Mouse (Mus musculus): ENCODE data around the gene Slc35g3. TPM values are rescaled to one million over a fixed set of nuclear protein-coding genes. Genes with fewer than 3 reads are reported as not detected.
"Not testable (repeated sequence)": the region's sequence is repeated elsewhere in the genome, so short reads cannot be mapped to it uniquely, and the experiment has no call there.

Gene Slc35g3
- polyA plus RNA-seq, 1 experiment = 1.4 TPM

- Histone ChIP-seq H3K4me3 (replicated peaks; ENCODE audit: extremely low read depth, low read depth, low read length) (peak overlapping the region; percentile 81), H3K4me1 (ENCODE audit: control insufficient read depth, insufficient read depth, low read length) (peaks cover 9% of the 10 kb centered on the region)
- WGBS = under 1% methylated on average over 37 of the region's 37 CpGs
- TF ChIP-seq CTCF (IDR thresholded peaks at IDR 0.05; ENCODE audit: insufficient read depth, low read length) (no peak), POLR2A (IDR thresholded peaks at IDR 0.05; ENCODE audit: borderline replicate concordance, extremely low read depth, low read depth, low read length) (peak; percentile 87; the same call in 1 of the 2 replicates)
- peak; percentile 87 for DNase-seq
These were observed 2.6 kb downstream of the Slc35g3 start for GRCm38 (mm10) chr11:69758971-69759721.

DNA sequence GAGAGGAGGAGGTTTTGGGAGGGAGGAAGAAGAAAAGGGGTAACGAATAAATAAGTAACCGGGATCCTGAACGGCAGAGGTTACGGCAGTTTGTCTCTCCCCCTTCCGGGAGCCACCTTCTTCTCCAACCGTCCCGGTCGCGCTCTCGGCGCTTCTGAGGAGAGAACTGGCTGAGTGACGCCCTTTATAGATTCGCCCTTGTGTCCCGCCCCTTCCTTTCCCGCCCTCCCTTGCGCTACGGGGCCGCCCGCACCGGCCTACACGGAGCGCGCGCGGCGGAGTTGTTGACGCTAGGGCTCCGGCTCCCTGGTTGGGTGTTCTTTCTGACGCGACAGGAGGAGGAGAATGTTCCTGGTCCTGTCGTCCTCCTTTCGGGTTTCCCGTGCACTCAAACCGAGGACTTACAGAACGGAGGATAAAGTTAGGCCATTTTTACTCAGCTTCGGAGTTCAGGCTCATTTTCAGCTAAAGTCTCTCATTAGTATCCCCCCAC lies 3.2 kb downstream of the Slc35g3 start, which contains the start of gene Polr2a:
Polr2a (minus strand) TSS at position 160 of the 493 bp plus-strand sequence.
- WGBS = under 1% methylated on average over 36 of the region's 36 CpGs
- TF ChIP-seq CTCF (IDR thresholded peaks at IDR 0.05; ENCODE audit: insufficient read depth, low read length) (no peak), POLR2A (IDR thresholded peaks at IDR 0.05; ENCODE audit: borderline replicate concordance, extremely low read depth, low read depth, low read length) (peak; percentile 100)
- DNase-seq = peak; percentile 96

DNA sequence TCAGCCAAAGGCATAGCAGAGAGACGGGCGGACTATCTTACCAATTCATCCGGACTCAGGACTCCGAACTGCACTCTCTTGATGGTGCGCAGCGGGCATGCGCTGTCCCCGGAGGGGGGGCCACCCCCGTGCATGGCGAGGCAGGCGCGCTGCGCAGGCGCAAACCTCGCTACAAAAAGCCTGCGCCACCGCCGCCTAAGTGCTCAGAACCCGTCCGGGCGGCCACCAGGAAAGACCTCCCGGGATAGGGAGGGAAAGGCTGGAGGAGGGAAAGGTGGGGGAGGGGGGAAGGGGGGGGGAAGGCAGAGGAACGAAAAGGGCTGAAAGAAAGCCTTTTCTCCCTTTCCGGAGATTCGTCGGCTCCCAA lies 3.7 kb downstream of the Slc35g3 start:
- DNase-seq = peak; percentile 97
- H3K4me1 ChIP-seq (ENCODE audit: control insufficient read depth, insufficient read depth, low read length) = peaks cover 9% of the 10 kb centered on the region
- peak overlapping the region; percentile 74 for H3K4me3 ChIP-seq (replicated peaks; ENCODE audit: extremely low read depth, low read depth, low read length)
- no peak for TF ChIP-seq CTCF (IDR thresholded peaks at IDR 0.05; ENCODE audit: insufficient read depth, low read length)
- no peak for TF ChIP-seq POLR2A (IDR thresholded peaks at IDR 0.05; ENCODE audit: borderline replicate concordance, extremely low read depth, low read depth, low read length)
- 0% methylated on average over 26 of the region's 26 CpGs for WGBS

More for the DNA sequence above, 3.2 kb downstream of the Slc35g3 start, which contains the start of gene Polr2a:
- H3K4me1 ChIP-seq (ENCODE audit: control insufficient read depth, insufficient read depth, low read length) = peaks cover 9% of the 10 kb centered on the region
- peak within 1 kb of the TSS; percentile 81 for H3K4me3 ChIP-seq (replicated peaks; ENCODE audit: extremely low read depth, low read depth, low read length)

DNA sequence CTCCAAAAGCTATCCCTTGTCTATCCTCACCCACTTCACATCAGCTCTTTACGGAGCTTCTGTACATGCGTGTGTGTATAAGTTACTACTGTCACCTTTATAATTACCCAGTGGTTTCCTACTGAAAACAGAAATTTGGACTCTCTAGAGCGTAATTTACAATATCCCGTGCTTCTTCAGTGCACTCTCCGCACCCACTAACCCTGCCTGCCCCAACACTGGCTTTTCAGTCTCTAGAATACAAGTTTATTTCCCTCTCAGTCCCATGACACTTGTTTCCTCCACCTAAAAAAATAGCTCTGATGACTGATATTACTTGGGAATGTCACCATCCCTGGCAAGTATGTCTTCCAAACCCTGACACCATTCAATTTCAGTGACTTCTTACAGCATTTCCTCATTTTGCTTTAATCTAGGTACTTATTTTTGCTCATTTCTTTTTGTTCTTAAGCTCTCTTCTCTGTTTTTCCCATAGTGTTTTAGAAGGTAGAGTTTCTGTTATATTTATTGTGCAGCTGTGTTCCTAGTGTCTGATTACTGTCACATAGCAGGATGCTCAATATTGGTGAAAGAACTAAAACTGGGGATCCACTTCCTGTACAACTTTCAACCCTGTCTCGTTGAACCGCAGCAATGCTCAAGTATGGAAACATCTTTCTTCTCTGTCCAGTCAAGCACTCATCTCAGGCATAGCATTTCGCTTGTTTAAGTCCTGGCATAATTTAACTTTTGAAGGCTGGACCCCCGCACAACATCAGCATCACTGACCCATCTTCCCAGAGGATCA lies 4.3 kb downstream of the Slc35g3 start:
- H3K4me3 ChIP-seq (replicated peaks; ENCODE audit: extremely low read depth, low read depth, low read length) = peak overlapping the region; percentile 74
- H3K4me1 ChIP-seq (ENCODE audit: control insufficient read depth, insufficient read depth, low read length) = peaks cover 9% of the 10 kb centered on the region
- WGBS = 29% methylated on average over 9 of the region's 9 CpGs
- DNase-seq = no peak
- TF ChIP-seq POLR2A (IDR thresholded peaks at IDR 0.05; ENCODE audit: borderline replicate concordance, extremely low read depth, low read depth, low read length) = no peak

GRCm38 (mm10) chr11:69754701-69755100 lies 7.1 kb downstream of the Slc35g3 start:
- 24% methylated on average over 3 of the region's 3 CpGs for WGBS
- no peak overlapping the region for H3K4me3 ChIP-seq (replicated peaks; ENCODE audit: extremely low read depth, low read depth, low read length)
- H3K4me1 ChIP-seq (ENCODE audit: control insufficient read depth, insufficient read depth, low read length) = peaks cover 6% of the 10 kb centered on the region
- TF ChIP-seq POLR2A (IDR thresholded peaks at IDR 0.05; ENCODE audit: borderline replicate concordance, extremely low read depth, low read depth, low read length) (no peak), CTCF (IDR thresholded peaks at IDR 0.05; ENCODE audit: insufficient read depth, low read length) (no peak)
- DNase-seq = no peak

DNA sequence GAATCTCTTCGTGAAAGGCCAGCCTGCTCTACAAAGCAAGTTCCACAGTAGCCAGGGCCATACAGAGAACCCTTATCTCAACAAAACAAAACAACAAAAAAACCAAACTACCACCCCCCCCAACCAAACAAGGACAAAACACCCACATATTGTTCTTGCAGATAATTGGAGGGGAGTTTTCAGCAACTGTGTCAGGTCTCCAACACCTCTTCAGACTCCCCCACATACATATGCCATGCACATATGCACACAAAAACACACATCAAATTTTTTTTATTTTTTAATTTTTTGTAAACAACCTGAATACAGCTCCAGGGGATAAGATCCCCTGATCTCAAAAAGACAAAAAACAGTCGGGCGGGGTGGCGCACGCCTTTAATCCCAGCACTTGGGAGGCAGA lies 7.5 kb downstream of the Slc35g3 start:
- Histone ChIP-seq H3K4me1 (ENCODE audit: control insufficient read depth, insufficient read depth, low read length) (peaks cover 6% of the 10 kb centered on the region), H3K4me3 (replicated peaks; ENCODE audit: extremely low read depth, low read depth, low read length) (no peak overlapping the region)
- WGBS = 79% methylated on average over 5 of the region's 5 CpGs
- DNase-seq = no peak
- TF ChIP-seq CTCF (IDR thresholded peaks at IDR 0.05; ENCODE audit: insufficient read depth, low read length) (no peak), POLR2A (IDR thresholded peaks at IDR 0.05; ENCODE audit: borderline replicate concordance, extremely low read depth, low read depth, low read length) (no peak)

DNA sequence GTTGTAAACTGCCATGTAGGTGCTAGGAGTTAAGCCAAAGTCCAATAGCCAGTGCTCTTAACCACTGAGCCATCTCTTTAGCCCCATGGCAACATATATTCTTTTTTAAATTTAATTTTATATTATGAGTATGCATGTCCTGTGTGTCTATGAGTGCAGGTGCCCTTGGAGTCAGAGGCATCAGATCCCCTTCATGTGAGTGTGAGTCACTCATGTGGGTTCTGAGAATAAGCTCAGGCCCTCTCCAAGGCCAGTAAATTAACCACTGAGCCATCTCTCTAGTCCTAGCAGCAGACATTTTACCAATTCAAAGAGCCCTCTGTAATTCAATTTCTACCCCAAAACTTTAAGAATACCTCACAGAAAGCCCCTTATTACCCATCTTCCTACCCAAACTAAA lies 9.1 kb downstream of the Slc35g3 start:
- Histone ChIP-seq H3K4me1 (ENCODE audit: control insufficient read depth, insufficient read depth, low read length) (peaks cover 6% of the 10 kb centered on the region), H3K4me3 (replicated peaks; ENCODE audit: extremely low read depth, low read depth, low read length) (no peak overlapping the region)
- DNase-seq = no peak
- TF ChIP-seq CTCF (IDR thresholded peaks at IDR 0.05; ENCODE audit: insufficient read depth, low read length) (no peak), POLR2A (IDR thresholded peaks at IDR 0.05; ENCODE audit: borderline replicate concordance, extremely low read depth, low read depth, low read length) (no peak)

- no peak for DNase-seq
- TF ChIP-seq POLR2A (IDR thresholded peaks at IDR 0.05; ENCODE audit: borderline replicate concordance, extremely low read depth, low read depth, low read length) (no peak), CTCF (IDR thresholded peaks at IDR 0.05; ENCODE audit: insufficient read depth, low read length) (no peak)
- Histone ChIP-seq H3K4me3 (replicated peaks; ENCODE audit: extremely low read depth, low read depth, low read length) (no peak overlapping the region), H3K4me1 (ENCODE audit: control insufficient read depth, insufficient read depth, low read length) (peaks cover 6% of the 10 kb centered on the region)
- WGBS = 52% methylated on average over 3 of the region's 3 CpGs
These were observed 10.1 kb downstream of the Slc35g3 start for GRCm38 (mm10) chr11:69751635-69752034.

- DNase-seq; H3K4me1 ChIP-seq (ENCODE audit: control insufficient read depth, insufficient read depth, low read length); H3K4me3 ChIP-seq (replicated peaks; ENCODE audit: extremely low read depth, low read depth, low read length): not testable (repeated sequence)
- WGBS = 53% methylated on average over 3 of the region's 3 CpGs
These were observed 30.4 kb downstream of the Slc35g3 start for GRCm38 (mm10) chr11:69731408-69731807.

All from lung, adult 2 months (tissue).